14 mouse cellular contexts compared by ENCODE assay signal in the genomic region with DNA sequence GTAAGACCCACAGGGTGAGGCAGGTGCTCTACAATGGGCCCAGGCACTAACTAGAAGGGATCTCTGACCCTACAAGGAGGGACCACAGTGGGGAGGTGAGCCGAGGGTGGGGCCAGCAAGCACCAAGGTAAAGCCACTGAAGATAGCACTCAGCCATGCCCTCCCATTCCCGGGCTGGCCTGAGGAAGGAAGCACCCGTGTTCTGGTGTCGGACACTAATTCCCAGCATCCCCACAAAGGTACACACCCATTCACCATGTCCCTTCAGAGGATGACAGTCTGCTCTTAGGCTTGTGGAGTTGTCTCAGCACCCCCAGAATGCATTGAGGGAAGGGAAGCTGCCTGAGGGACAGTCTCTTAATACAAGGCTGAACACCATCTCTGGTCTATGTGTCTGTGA. TPM values are rescaled to one million over a fixed set of nuclear protein-coding genes. Genes with fewer than 3 reads are reported as not detected.
DNase-seq lines count a peak whose midpoint lies in the region; ATAC-seq and TF ChIP-seq lines count a peak whose summit lies in the region.
"Had no signal": no experiment of that assay in that cellular context is flagged by ENCODE, and none has a peak within 500 bp of the region (broad histone marks: within the 10 kb centered on the region; RNA-seq: fewer than 3 reads in every experiment).

No protein-coding gene starts in this region.

- no peaks in the 10 kb centered on the region for H3K9me3 ChIP-seq in lung, postnatal 0 days (ENCODE audit: low read length)
- no peaks in the 10 kb centered on the region for H3K9me3 ChIP-seq in limb, embryonic 15.5 days

- 72% methylated on average over 4 of the region's 4 CpGs for WGBS in lung, postnatal 0 days
- WGBS in limb, embryonic 15.5 days, result 73% methylated on average over 4 of the region's 4 CpGs

- no peak overlapping the region for H3K9ac ChIP-seq in lung, postnatal 0 days (replicated peaks; ENCODE audit: low read depth)
- no peak overlapping the region for H3K9ac ChIP-seq in limb, embryonic 15.5 days
- H3K9ac ChIP-seq: midbrain, embryonic 12.5 days had no signal

- H3K4me2 ChIP-seq in lung, postnatal 0 days (replicated peaks; ENCODE audit: low read depth, low read length), result no peak overlapping the region
- no peak overlapping the region for H3K4me2 ChIP-seq in limb, embryonic 15.5 days
- H3K4me2 ChIP-seq: midbrain, embryonic 12.5 days had no signal

- peak; percentile 5; the same call in 1 of the 2 replicates for ATAC-seq in lung, postnatal 0 days
- ATAC-seq in limb, embryonic 15.5 days (ENCODE audit: insufficient number of reproducible peaks, low FRiP score, low TSS enrichment, low read depth), result 0 out of 2 replicates have a peak, but pooled peaks have one; percentile 12

- peak; percentile 87 for DNase-seq in heart, adult 11 months
- no peak for DNase-seq in heart, postnatal 25 days (ENCODE audit: low spot score)
- no peak for DNase-seq in lung, postnatal 0 days (ENCODE audit: low spot score)
- DNase-seq in lung, postnatal 14 days, result no peak
- peak; percentile 43 for DNase-seq in testis, postnatal 10 days (ENCODE audit: low spot score)
- no peak for DNase-seq in thymus, postnatal 4 days
- no peak for DNase-seq in frontal cortex, postnatal 36 days (ENCODE audit: low spot score in 2 of 2)
- DNase-seq: B cell, adult 2 months; cerebellum, adult 11 months; gastrocnemius, postnatal 14 days; kidney, adult 11 months; lung, adult 2 months had no signal

- no peak overlapping the region for H3K4me3 ChIP-seq in lung, postnatal 0 days (ENCODE audit: low read depth, low read length)
- no peak overlapping the region for H3K4me3 ChIP-seq in limb, embryonic 15.5 days
- H3K4me3 ChIP-seq: midbrain, embryonic 12.5 days had no signal

- intact Hi-C loops in heart, postnatal 25 days (cut with DNase I), result no loop called here

- H3K36me3 ChIP-seq in lung, postnatal 0 days (ENCODE audit: insufficient read depth, low read length), result no peaks in the 10 kb centered on the region
- H3K36me3 ChIP-seq in limb, embryonic 15.5 days, result no peaks in the 10 kb centered on the region
- H3K36me3 ChIP-seq: midbrain, embryonic 12.5 days had no signal

- H3K27ac ChIP-seq in lung, postnatal 0 days (ENCODE audit: low read length), result no peak overlapping the region
- H3K27ac ChIP-seq in limb, embryonic 15.5 days, result no peak overlapping the region
- H3K27ac ChIP-seq: midbrain, embryonic 12.5 days had no signal

- no peak for TF ChIP-seq CTCF in lung, postnatal 0 days (IDR thresholded peaks at IDR 0.05)

- H3K4me1 ChIP-seq in lung, postnatal 0 days (ENCODE audit: insufficient read depth, low read depth, low read length), result peaks cover 4% of the 10 kb centered on the region; the same call in 1 of the 2 replicates
- H3K4me1 ChIP-seq in limb, embryonic 15.5 days, result peaks cover 20% of the 10 kb centered on the region

- no peaks in the 10 kb centered on the region for H3K27me3 ChIP-seq in lung, postnatal 0 days (replicated peaks; ENCODE audit: insufficient read depth, low read length)
- no peaks in the 10 kb centered on the region for H3K27me3 ChIP-seq in limb, embryonic 15.5 days

- no peak for TF ChIP-seq EP300 in lung, postnatal 0 days (IDR thresholded peaks at IDR 0.05)

RNA-seq across cellular contexts. Expression of a gene that starts 6.1 kb away (rescaled TPM):
- 100 to 1,000 TPM; 200 to 205 TPM for total RNA-seq in heart, postnatal 25 days (2021)
- 222 and 240 TPM in 2 replicates for polyA plus RNA-seq in lung, postnatal 0 days (2015; fragmentation: Nextera tagmentation; extraction: Ambion mirVana)
- 219 and 273 TPM in 2 replicates for polyA plus RNA-seq in limb, embryonic 15.5 days (2015; fragmentation: Nextera tagmentation; extraction: Ambion mirVana)

RNA-seq across cellular contexts. Expression of a gene that starts 58.5 kb away (rescaled TPM):
- under 1 TPM; 0.75 to 0.95 TPM for total RNA-seq in heart, postnatal 25 days (2021)
- 13.7 and 15.1 TPM in 2 replicates for polyA plus RNA-seq in lung, postnatal 0 days (2015; fragmentation: Nextera tagmentation; extraction: Ambion mirVana)
- 49.2 and 52.7 TPM in 2 replicates for polyA plus RNA-seq in limb, embryonic 15.5 days (2015; fragmentation: Nextera tagmentation; extraction: Ambion mirVana)

Comparison
In these comparisons a context has a peak if more than half of its experiments do, and no peak if none do; other contexts are left out.
1. DNase-seq: peak in heart, adult 11 months (single experiment) and testis, postnatal 10 days (single experiment); none in heart, postnatal 25 days (single experiment), lung, postnatal 0 days (single experiment), lung, postnatal 14 days (single experiment), thymus, postnatal 4 days (single experiment) and frontal cortex, postnatal 36 days (0 of 2).